Mouse (Mus musculus): ENCODE data around the gene Onecut1.

DNA sequence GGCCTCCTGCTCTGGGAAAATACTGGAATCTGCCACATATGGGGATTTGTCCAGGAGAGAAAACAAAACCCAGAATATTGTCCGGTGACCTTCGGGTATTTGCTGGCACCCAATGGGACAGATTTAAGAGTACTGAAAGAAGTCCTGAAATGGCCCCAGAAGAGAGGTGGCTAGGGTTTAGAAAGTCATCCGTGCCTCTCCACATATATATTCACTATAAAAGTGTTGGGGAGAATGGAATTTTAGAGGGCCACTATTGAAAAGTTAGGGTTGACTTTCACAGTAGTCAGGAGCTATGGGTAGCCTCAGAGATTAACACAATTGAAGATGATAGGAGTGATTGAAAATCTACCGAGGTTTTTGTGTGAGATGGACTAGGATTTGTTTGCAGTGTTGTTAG is 6.3 kb upstream of the Onecut1 start:
- TF ChIP-seq CTCF (IDR thresholded peaks at IDR 0.05; ENCODE audit: low read depth, low read length) (no peak), POLR2A (IDR thresholded peaks at IDR 0.05; ENCODE audit: extremely low read depth, insufficient read depth, low read length) (no peak)

Measured in liver, adult 2 months (tissue).